Mouse (Mus musculus) kidney, postnatal 0 days (tissue): ENCODE results near the gene Slc25a1. TPM values are rescaled to one million over a fixed set of nuclear protein-coding genes. Genes with fewer than 3 reads are reported as not detected.

Experiments used
- ATAC-seq: fragments of 200-750 bp; cut with Nextera tagmentation; replicated peaks from 2 replicates; pipeline ENCODE4 v1.8.0; 2017; ENCODE audit warnings: low read depth, moderate number of reproducible peaks, moderate TSS enrichment, moderate library complexity; ENCODE audit not compliant: low FRiP score
- DNase-seq: peaks from one replicate; pipeline ENCODE4 v3.0.0-alpha.2; 2016; ENCODE audit warnings: low spot score
- H3K27ac ChIP-seq: fragments of 300-500 bp; sonication (generic); 2 replicates; pipeline ENCODE4 v1.5.1; 2014; ENCODE audit warnings: mild to moderate bottlenecking
- H3K27me3 ChIP-seq: fragments of 300-500 bp; sonication (generic); 2 replicates; pipeline ENCODE4 v1.6.1; 2014; ENCODE audit warnings: low read length, mixed read lengths; ENCODE audit not compliant: insufficient read depth
- H3K36me3 ChIP-seq: fragments of 300-500 bp; sonication (generic); 2 replicates; pipeline ENCODE4 v1.6.1; 2014; ENCODE audit warnings: low read length, mixed read lengths; ENCODE audit not compliant: insufficient read depth
- H3K4me1 ChIP-seq: fragments of 300-500 bp; sonication (generic); replicated peaks from 2 replicates; pipeline ENCODE4 v1.6.1; 2014; ENCODE audit warnings: antibody characterized with exemption, low read length, mixed read lengths; ENCODE audit not compliant: insufficient read depth
- H3K4me2 ChIP-seq: fragments of 300-500 bp; sonication (generic); 2 replicates; pipeline ENCODE4 v1.6.1; 2014; ENCODE audit warnings: mild to moderate bottlenecking, low read length, moderate library complexity, mixed read lengths
- H3K4me3 ChIP-seq: fragments of 300-500 bp; sonication (generic); replicated peaks from 2 replicates; pipeline ENCODE4 v1.5.1; 2014; ENCODE audit warnings: low read depth, low read length
- H3K9ac ChIP-seq: fragments of 300-500 bp; sonication (generic); 2 replicates; pipeline ENCODE4 v1.6.1; 2014; ENCODE audit warnings: low read depth, low read length
- H3K9me3 ChIP-seq: fragments of 300-500 bp; sonication (generic); replicated peaks from 2 replicates; pipeline ENCODE4 v1.6.1; 2016; ENCODE audit warnings: low read length, inconsistent platforms, mixed read lengths
- CTCF ChIP-seq: IDR thresholded peaks from 2 replicates; pipeline ENCODE4 v1.5.1; 2016; ENCODE audit warnings: antibody characterized with exemption, low read depth, mild to moderate bottlenecking, moderate library complexity
- WGBS: fragments of 180-500 bp; shearing (Covaris S2); extraction: QIAGEN DNeasy Blood & Tissue Kit; methylation state at CpG from one replicate; pipeline ENCODE4 v1.1.7; 2014; 5-methylcytosine and 5-hydroxymethylcytosine counted together
- polyA plus RNA-seq: library from polyadenylated mRNA; unstranded; fragments of >200 nt; fragmentation: Nextera tagmentation; extraction: Ambion mirVana; gene quantifications from 2 replicates; pipeline ENCODE4 v1.2.1, GENCODE M21; 2015

Gene Slc25a1
- polyA plus RNA-seq, 1 experiment from 2014 or later = 116 TPM

GRCm38 (mm10) chr16:17891567-17891959 is 36.5 kb downstream of the Slc25a1 start, which contains the start of gene Gm20518:
Gene Gm20518 (minus strand): TSS chr16:17891671.
- WGBS = under 1% methylated on average over 38 of the region's 38 CpGs
- peak; percentile 97 for ATAC-seq
- peak; percentile 99 for DNase-seq
- Histone ChIP-seq H3K9ac (peak within 1 kb of the TSS; percentile 93), H3K27me3 (no peaks in the 10 kb centered on the region), H3K9me3 (no peaks in the 10 kb centered on the region), H3K4me2 (peak within 1 kb of the TSS; percentile 83), H3K4me3 (peak within 1 kb of the TSS; percentile 93), H3K36me3 (no peaks in the 10 kb centered on the region), H3K27ac (peak within 1 kb of the TSS; percentile 97), H3K4me1 (0 out of 2 replicates have a peak, but pooled peaks cover 10% of the 10 kb centered on the region)
- TF ChIP-seq CTCF = no peak

GRCm38 (mm10) chr16:17890917-17891566 is 37.0 kb downstream of the Slc25a1 start:
- peak overlapping the region; percentile 83 for H3K4me2 ChIP-seq
- H3K9me3 ChIP-seq = no peaks in the 10 kb centered on the region
- 0 out of 2 replicates have a peak, but pooled peaks cover 10% of the 10 kb centered on the region for H3K4me1 ChIP-seq
- DNase-seq (peak; percentile 68), ATAC-seq (peak; percentile 77)
- H3K4me3 ChIP-seq = peak overlapping the region; percentile 93
- H3K27ac ChIP-seq = peak overlapping the region; percentile 97
- peak overlapping the region; percentile 93 for H3K9ac ChIP-seq
- under 1% methylated on average over 37 of the region's 44 CpGs for WGBS
- H3K27me3 ChIP-seq = no peaks in the 10 kb centered on the region
- no peak for TF ChIP-seq CTCF
- H3K36me3 ChIP-seq = no peaks in the 10 kb centered on the region

DNA sequence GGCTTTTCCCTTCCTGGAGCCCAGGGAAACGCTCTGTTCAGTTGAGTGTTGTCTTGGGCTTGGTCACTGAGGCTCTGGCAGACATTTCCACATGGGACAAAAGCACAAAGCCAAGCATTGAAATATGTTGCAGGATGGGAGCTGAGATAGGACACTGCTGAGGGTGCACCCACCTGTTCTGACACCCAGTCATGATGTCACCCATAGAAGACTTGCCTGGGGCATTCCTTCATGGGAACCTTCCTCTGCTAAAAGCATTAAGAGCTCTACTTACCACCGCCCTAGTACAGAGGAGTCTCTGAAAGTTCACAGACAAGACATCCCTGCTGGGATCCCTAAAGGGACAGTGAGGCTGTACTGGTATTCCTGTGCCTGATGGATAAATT is 37.7 kb downstream of the Slc25a1 start:
- Histone ChIP-seq H3K36me3 (no peaks in the 10 kb centered on the region), H3K27ac (0 out of 2 replicates have a peak overlapping the region, but pooled peaks have one; percentile 97), H3K9ac (peak overlapping the region; percentile 93), H3K27me3 (no peaks in the 10 kb centered on the region), H3K4me2 (peak overlapping the region; percentile 83), H3K9me3 (no peaks in the 10 kb centered on the region), H3K4me3 (peak overlapping the region; percentile 93), H3K4me1 (0 out of 2 replicates have a peak, but pooled peaks cover 10% of the 10 kb centered on the region)
- no peak for ATAC-seq
- no peak for TF ChIP-seq CTCF
- WGBS = 37% methylated on average over 2 of the region's 2 CpGs
- no peak for DNase-seq

DNA sequence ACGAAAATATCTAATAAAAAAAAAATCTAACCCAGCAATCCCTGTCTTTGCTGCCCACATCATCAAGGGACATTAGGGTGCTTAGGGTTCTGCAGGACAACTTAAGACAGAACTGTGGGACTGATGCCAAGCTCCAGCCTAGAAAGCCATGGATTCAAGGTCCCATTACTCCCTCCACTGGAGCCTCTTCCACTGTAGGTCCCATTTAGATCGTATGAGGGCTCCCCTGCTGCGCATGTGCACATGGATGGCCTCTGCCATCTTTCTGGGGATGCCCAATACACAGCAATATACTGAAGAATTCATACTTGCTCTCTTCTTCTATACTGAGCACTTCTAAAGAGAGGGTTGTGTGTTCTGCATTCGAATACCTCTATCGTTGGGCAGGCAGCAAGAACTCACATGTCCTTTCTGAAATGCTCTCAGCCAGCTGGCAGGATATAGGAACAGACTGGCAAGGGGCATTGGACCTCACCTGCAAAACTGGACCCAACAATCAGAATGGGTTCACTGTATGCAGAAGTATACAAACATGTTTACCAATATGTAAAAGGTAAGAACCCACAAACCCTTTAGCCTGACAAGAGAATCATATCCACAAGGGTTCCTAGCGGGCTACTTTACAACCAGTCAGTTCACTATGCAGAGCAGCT is 38.2 kb downstream of the Slc25a1 start:
- H3K9me3 ChIP-seq = no peaks in the 10 kb centered on the region
- no peak for TF ChIP-seq CTCF
- H3K36me3 ChIP-seq = no peaks in the 10 kb centered on the region
- H3K4me1 ChIP-seq = 0 out of 2 replicates have a peak, but pooled peaks cover 10% of the 10 kb centered on the region
- 81% methylated on average over 6 of the region's 6 CpGs for WGBS
- DNase-seq = no peak
- no peak for ATAC-seq
- no peaks in the 10 kb centered on the region for H3K27me3 ChIP-seq
- peak overlapping the region; percentile 83 for H3K4me2 ChIP-seq
- peak overlapping the region; percentile 93; the same call in 1 of the 2 replicates for H3K9ac ChIP-seq
- no peak overlapping the region for H3K27ac ChIP-seq
- peak overlapping the region; percentile 93; the same call in 1 of the 2 replicates for H3K4me3 ChIP-seq

GRCm38 (mm10) chr16:17884116-17884515 is 43.9 kb downstream of the Slc25a1 start:
- Histone ChIP-seq H3K27me3 (no peaks in the 10 kb centered on the region), H3K4me2 (no peak overlapping the region), H3K9ac (no peak overlapping the region), H3K36me3 (0 out of 2 replicates have a peak, but pooled peaks cover 2% of the 10 kb centered on the region), H3K27ac (no peak overlapping the region), H3K4me3 (no peak overlapping the region), H3K4me1 (no peaks in the 10 kb centered on the region), H3K9me3 (no peaks in the 10 kb centered on the region)
- ATAC-seq = no peak
- no peak for TF ChIP-seq CTCF
- 63% methylated on average over 6 of the region's 6 CpGs for WGBS
- no peak for DNase-seq

DNA sequence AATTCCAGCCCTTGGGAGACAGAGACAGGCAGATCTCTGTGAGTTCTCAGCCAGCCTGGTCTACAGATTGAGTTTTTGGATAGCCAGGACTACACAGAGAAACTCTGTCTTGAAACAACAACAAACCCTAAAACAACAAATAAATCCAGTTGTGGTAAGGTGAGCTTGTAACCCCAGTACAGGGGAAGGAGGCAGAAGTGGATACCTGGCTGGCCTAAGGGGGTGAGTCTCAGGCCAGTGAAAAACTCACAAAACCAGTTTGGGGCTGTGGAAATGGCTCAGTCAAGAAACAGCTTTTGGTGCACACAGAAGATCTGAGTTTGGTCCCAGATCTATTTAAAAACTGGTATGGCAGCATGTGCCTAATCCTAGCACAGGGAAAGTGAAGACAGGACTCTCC is 45.8 kb downstream of the Slc25a1 start:
- no peak for DNase-seq
- H3K4me1 ChIP-seq = no peaks in the 10 kb centered on the region
- no peak for TF ChIP-seq CTCF
- no peaks in the 10 kb centered on the region for H3K9me3 ChIP-seq
- H3K27ac ChIP-seq = no peak overlapping the region
- H3K27me3 ChIP-seq = no peaks in the 10 kb centered on the region
- no peak overlapping the region for H3K9ac ChIP-seq
- H3K4me2 ChIP-seq = no peak overlapping the region
- no peak for ATAC-seq
- H3K36me3 ChIP-seq = 0 out of 2 replicates have a peak, but pooled peaks cover 2% of the 10 kb centered on the region
- H3K4me3 ChIP-seq = no peak overlapping the region
